Mouse (Mus musculus) stomach, postnatal 0 days (tissue): Measurements from ENCODE around the gene Arrb1. TPM values are rescaled to one million over a fixed set of nuclear protein-coding genes. Genes with fewer than 3 reads are reported as not detected.

Source experiments
- ATAC-seq: fragments of 200-750 bp; cut with Nextera tagmentation; 2 replicates; pipeline ENCODE4 v1.8.0; 2017; ENCODE audit not compliant: low FRiP score, low TSS enrichment
- DNase-seq: peaks from one replicate; pipeline ENCODE4 v3.0.0-alpha.2; 2016; ENCODE audit warnings: low spot score
- H3K27ac ChIP-seq: fragments of 300-500 bp; sonication (generic); replicated peaks from 2 replicates; pipeline ENCODE4 v1.5.1; 2014; ENCODE audit warnings: mild to moderate bottlenecking, control low read depth
- H3K27me3 ChIP-seq: fragments of 300-500 bp; sonication (generic); 2 replicates; pipeline ENCODE4 v1.6.1; 2014; ENCODE audit warnings: low read length; ENCODE audit not compliant: control insufficient read depth, insufficient read depth
- H3K36me3 ChIP-seq: fragments of 300-500 bp; sonication (generic); 2 replicates; pipeline ENCODE4 v1.6.1; 2014; ENCODE audit warnings: low read length, mixed read lengths; ENCODE audit not compliant: control insufficient read depth, insufficient read depth
- H3K4me1 ChIP-seq: fragments of 300-500 bp; sonication (generic); replicated peaks from 2 replicates; pipeline ENCODE4 v1.6.1; 2014; ENCODE audit warnings: antibody characterized with exemption; ENCODE audit not compliant: control insufficient read depth, insufficient read depth
- H3K4me2 ChIP-seq: fragments of 300-500 bp; sonication (generic); replicated peaks from 2 replicates; pipeline ENCODE4 v1.6.1; 2014; ENCODE audit warnings: low read depth, mild to moderate bottlenecking, control low read depth, moderate library complexity
- H3K4me3 ChIP-seq: fragments of 300-500 bp; sonication (generic); 2 replicates; pipeline ENCODE4 v1.5.1; 2014; ENCODE audit warnings: low read depth, low read length, control low read depth
- H3K9ac ChIP-seq: fragments of 300-500 bp; sonication (generic); 2 replicates; pipeline ENCODE4 v1.6.1; 2014; ENCODE audit warnings: mild to moderate bottlenecking, low read length, control low read depth, mixed read lengths
- H3K9me3 ChIP-seq: fragments of 300-500 bp; sonication (generic); 2 replicates; pipeline ENCODE4 v1.6.1; 2016; ENCODE audit warnings: low read length; ENCODE audit not compliant: control insufficient read depth
- CTCF ChIP-seq: IDR thresholded peaks from 2 replicates; pipeline ENCODE4 v1.5.1; 2016; ENCODE audit warnings: antibody characterized with exemption, low read depth, mild to moderate bottlenecking, moderate library complexity
- EP300 ChIP-seq: optimal IDR thresholded peaks from 2 replicates; pipeline ENCODE3; 2016; ENCODE audit warnings: antibody characterized with exemption
- WGBS: fragments of 180-500 bp; shearing (Covaris S2); extraction: QIAGEN DNeasy Blood & Tissue Kit; methylation state at CpG from one replicate; pipeline ENCODE4 v1.1.7; 2014; 5-methylcytosine and 5-hydroxymethylcytosine counted together
- polyA plus RNA-seq: library from polyadenylated mRNA; unstranded; fragments of >200 nt; fragmentation: Nextera tagmentation; extraction: Ambion mirVana; gene quantifications from 2 replicates; pipeline ENCODE4 v1.2.1, GENCODE M21; 2015

Gene Arrb1
- polyA plus RNA-seq, 1 experiment from 2014 or later, result 3.6 TPM

DNA sequence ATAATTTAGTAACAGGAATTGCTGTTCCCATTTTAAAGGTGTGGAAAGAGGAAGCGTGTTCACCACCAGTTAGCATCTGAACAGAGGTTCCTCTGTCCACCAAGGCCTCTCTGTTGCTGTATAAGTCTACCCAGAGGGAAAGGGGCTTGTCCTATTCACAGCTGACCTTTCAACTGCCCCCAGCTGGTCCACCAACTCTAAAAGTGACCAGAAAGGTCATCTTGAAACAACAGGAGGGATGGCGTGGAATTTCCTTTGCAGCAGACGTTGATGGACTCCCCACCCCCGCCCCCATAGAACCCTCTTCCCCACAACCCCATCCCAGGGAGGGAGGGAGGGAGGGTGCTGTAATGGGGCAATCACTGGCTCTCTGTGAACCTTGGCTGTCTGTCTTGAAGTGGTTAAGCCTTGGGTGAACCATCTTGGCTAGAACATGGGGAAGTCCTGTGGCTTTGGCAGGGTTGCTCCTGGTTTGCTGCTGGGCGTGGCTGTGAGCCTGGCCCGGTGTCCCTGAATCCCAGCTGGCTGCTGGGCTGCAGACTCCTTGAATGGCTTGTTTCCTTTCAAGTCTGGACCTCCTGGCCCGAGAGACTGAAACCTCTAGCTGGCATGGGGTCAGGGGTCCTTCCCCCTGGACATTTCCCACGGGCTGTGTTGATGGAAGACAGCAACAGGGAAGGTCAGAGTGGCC, 4.1 kb downstream of the Arrb1 start:
- peak overlapping the region; percentile 47; the same call in 1 of the 2 replicates for H3K9ac ChIP-seq
- no peak overlapping the region for H3K4me3 ChIP-seq
- no peaks in the 10 kb centered on the region for H3K27me3 ChIP-seq
- H3K4me1 ChIP-seq, result peaks cover 18% of the 10 kb centered on the region
- peak; percentile 43 for DNase-seq
- 0 out of 2 replicates have a peak overlapping the region, but pooled peaks have one; percentile 24 for H3K27ac ChIP-seq
- WGBS, result 33% methylated on average over 8 of the region's 8 CpGs
- TF ChIP-seq CTCF (no peak), EP300 (no peak)
- peak overlapping the region; percentile 23 for H3K4me2 ChIP-seq
- H3K36me3 ChIP-seq, result no peaks in the 10 kb centered on the region
- no peak for ATAC-seq
- no peaks in the 10 kb centered on the region for H3K9me3 ChIP-seq

DNA sequence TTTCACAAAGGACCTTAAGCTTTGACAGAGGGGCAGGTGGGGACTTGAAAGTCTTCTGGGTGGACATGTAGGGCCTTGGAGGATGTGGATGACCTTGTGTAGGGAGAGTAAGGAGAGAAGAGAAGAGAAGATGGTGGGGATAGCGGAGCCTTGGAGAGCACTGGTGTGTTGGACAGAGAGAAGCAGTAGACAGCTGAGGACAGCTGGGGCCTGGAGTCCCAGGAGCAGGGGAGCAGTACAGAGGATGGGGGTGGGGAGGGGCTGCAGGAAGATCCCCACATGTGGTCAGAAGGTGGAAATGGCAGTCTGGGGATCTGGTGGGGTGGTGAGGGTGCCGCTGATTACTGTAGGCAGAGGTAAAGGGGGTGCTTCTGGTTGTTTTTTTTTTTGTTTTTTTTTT, 4.8 kb downstream of the Arrb1 start:
- Histone ChIP-seq H3K36me3 (no peaks in the 10 kb centered on the region), H3K4me1 (peaks cover 18% of the 10 kb centered on the region), H3K4me2 (peak overlapping the region; percentile 23), H3K27ac (no peak overlapping the region), H3K27me3 (no peaks in the 10 kb centered on the region), H3K4me3 (no peak overlapping the region), H3K9me3 (no peaks in the 10 kb centered on the region), H3K9ac (peak overlapping the region; percentile 47; the same call in 1 of the 2 replicates)
- ATAC-seq (no peak), DNase-seq (no peak)
- 64% methylated on average over 2 of the region's 2 CpGs for WGBS
- TF ChIP-seq EP300 (no peak), CTCF (no peak)

- H3K4me2 ChIP-seq, result no peak overlapping the region
- peaks cover 28% of the 10 kb centered on the region for H3K4me1 ChIP-seq
- no peaks in the 10 kb centered on the region for H3K9me3 ChIP-seq
- no peak overlapping the region for H3K4me3 ChIP-seq
- no peak for DNase-seq
- H3K36me3 ChIP-seq, result no peaks in the 10 kb centered on the region
- 32% methylated on average over 5 of the region's 5 CpGs for WGBS
- no peak overlapping the region; the same call in 1 of the 2 replicates for H3K9ac ChIP-seq
- no peaks in the 10 kb centered on the region for H3K27me3 ChIP-seq
- no peak for ATAC-seq
- no peak for TF ChIP-seq CTCF
- no peak for TF ChIP-seq EP300
- no peak overlapping the region for H3K27ac ChIP-seq
Measured at GRCm38 (mm10) chr7:99541204-99541603, 5.9 kb downstream of the Arrb1 start.

DNA sequence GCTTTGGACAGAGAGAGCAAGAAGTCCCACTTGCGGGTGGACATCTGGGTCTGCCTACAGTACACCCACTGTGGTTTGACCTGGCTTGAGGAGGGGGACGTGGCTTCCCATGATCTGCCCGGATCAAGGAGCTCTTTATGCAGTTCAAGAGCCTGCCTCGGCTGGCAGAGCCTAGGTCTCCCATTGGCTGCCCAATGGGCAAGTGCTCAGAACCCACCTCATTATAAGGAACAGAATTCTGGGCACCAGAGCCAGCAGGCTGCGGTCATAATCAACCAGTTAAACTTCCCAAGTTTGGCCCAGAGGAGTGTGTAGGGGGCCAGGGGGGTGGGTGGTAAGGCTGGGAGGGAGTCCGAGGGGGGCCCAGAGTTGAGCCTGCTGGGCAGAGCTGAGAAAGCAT, 9.0 kb downstream of the Arrb1 start:
- no peak for DNase-seq
- Histone ChIP-seq H3K9me3 (no peaks in the 10 kb centered on the region), H3K36me3 (no peaks in the 10 kb centered on the region), H3K27ac (no peak overlapping the region), H3K27me3 (no peaks in the 10 kb centered on the region), H3K4me1 (peaks cover 17% of the 10 kb centered on the region), H3K4me3 (no peak overlapping the region), H3K4me2 (no peak overlapping the region), H3K9ac (no peak overlapping the region)
- TF ChIP-seq EP300 (no peak), CTCF (no peak)
- no peak for ATAC-seq
- WGBS, result 73% methylated on average over 6 of the region's 6 CpGs

DNA sequence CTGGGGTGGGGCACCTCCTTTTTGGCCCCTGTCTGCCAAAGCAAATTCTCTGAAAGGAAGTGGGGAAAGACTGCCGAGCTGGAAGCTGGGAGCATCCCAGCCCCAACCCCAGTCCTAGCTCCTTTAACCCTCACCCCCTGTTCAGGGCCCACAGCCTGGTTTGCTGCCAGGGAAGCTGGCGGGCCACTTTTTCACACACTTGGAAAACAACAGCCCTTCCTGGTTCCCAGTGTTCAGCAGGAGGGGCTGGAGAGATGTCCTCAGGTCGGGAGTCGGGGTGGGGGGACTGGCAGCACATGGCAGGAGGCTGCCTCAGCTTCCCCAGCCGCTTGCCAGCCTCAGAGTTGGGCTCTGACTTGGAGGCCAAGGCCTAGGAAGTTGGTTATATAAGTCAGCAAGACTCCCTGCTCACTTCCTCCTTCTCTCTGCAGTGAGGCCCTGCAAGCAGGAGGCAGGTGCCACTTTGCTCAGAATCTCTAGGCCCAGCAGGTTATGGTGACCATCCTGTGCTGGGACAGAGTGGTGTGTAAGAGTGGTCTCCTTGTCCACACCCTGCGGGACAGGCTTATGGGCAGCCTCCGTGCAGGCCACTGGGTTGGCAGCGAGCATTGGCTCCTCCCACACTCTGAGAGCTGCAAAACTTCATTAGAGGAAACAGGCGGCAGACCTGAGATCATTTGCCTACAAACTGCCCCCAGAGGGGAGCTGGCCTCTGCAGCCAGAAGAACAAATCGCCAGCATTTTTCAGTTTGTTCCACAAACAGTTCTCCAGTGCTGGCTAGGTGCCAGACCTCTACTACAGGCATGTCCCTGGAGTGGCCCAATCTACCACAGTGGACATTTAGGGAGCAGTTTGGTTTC, 10.8 kb downstream of the Arrb1 start:
- H3K9me3 ChIP-seq, result no peaks in the 10 kb centered on the region
- peak overlapping the region; percentile 93 for H3K27ac ChIP-seq
- no peaks in the 10 kb centered on the region for H3K36me3 ChIP-seq
- 11% methylated on average over 10 of the region's 10 CpGs for WGBS
- peak overlapping the region; percentile 50 for H3K9ac ChIP-seq
- no peaks in the 10 kb centered on the region for H3K27me3 ChIP-seq
- no peak overlapping the region; the same call in 1 of the 2 replicates for H3K4me2 ChIP-seq
- TF ChIP-seq EP300 (no peak), CTCF (peak; percentile 14; the same call in 1 of the 2 replicates)
- peak; percentile 79 for DNase-seq
- peak; percentile 78 for ATAC-seq
- H3K4me3 ChIP-seq, result no peak overlapping the region
- peaks cover 10% of the 10 kb centered on the region for H3K4me1 ChIP-seq
